Mouse (Mus musculus) midbrain, embryonic 16.5 days (tissue): ENCODE results near the gene Stap2. TPM values are rescaled to one million over a fixed set of nuclear protein-coding genes. Genes with fewer than 3 reads are reported as not detected.

Experiments
- ATAC-seq: fragments of 200-750 bp; cut with Nextera tagmentation; 2 replicates; pipeline ENCODE4 v1.8.0; 2017; ENCODE audit warnings: moderate TSS enrichment
- H3K27ac ChIP-seq: fragments of 300-500 bp; sonication (generic); 2 replicates; pipeline ENCODE4 v1.5.1; 2014; ENCODE audit warnings: mild to moderate bottlenecking, low read length, mixed read lengths
- H3K27me3 ChIP-seq: fragments of 300-500 bp; sonication (generic); 2 replicates; pipeline ENCODE4 v1.6.1; 2014; ENCODE audit warnings: low read depth, low read length, mixed read lengths; ENCODE audit not compliant: control insufficient read depth, insufficient read depth
- H3K36me3 ChIP-seq: fragments of 300-500 bp; sonication (generic); 2 replicates; pipeline ENCODE4 v1.6.1; 2014; ENCODE audit warnings: mild to moderate bottlenecking, low read length, moderate library complexity, mixed read lengths; ENCODE audit not compliant: control insufficient read depth, insufficient read depth
- H3K4me1 ChIP-seq: fragments of 300-500 bp; sonication (generic); 2 replicates; pipeline ENCODE4 v1.6.1; 2014; ENCODE audit warnings: mild to moderate bottlenecking, low read length, mixed read lengths; ENCODE audit not compliant: control insufficient read depth, insufficient read depth
- H3K4me2 ChIP-seq: fragments of 300-500 bp; sonication (generic); 2 replicates; pipeline ENCODE4 v1.6.1; 2014; ENCODE audit warnings: mild to moderate bottlenecking, low read length, mixed read lengths
- H3K4me3 ChIP-seq: fragments of 300-500 bp; sonication (generic); 2 replicates; pipeline ENCODE4 v1.5.1; 2014; ENCODE audit warnings: low read depth, mild to moderate bottlenecking, low read length, moderate library complexity, mixed read lengths
- H3K9ac ChIP-seq: fragments of 300-500 bp; sonication (generic); 2 replicates; pipeline ENCODE4 v1.6.1; 2014; ENCODE audit warnings: low read depth, low read length, mixed read lengths
- H3K9me3 ChIP-seq: fragments of 300-500 bp; sonication (generic); replicated peaks from 2 replicates; pipeline ENCODE4 v1.6.1; 2014; ENCODE audit warnings: mild to moderate bottlenecking, low read length, mixed read lengths; ENCODE audit not compliant: control insufficient read depth, poor library complexity, severe bottlenecking
- WGBS: fragments of 180-500 bp; shearing (Covaris S2); extraction: QIAGEN DNeasy Blood & Tissue Kit; methylation state at CpG from one replicate; pipeline ENCODE4 v1.1.7; 2014; 5-methylcytosine and 5-hydroxymethylcytosine counted together
- polyA plus RNA-seq: library from polyadenylated mRNA; unstranded; fragments of >200 nt; fragmentation: Nextera tagmentation; extraction: Ambion mirVana; gene quantifications from 2 replicates; pipeline ENCODE4 v1.2.1, GENCODE M21; 2015

The Stap2 gene
- polyA plus RNA-seq, 1 experiment from 2014 or later, result 7.6 TPM

GRCm38 (mm10) chr17:56036176-56036900 lies 31.0 kb upstream of the Stap2 start, which contains the start of gene Sh3gl1:
Sh3gl1 (minus strand) TSS chr17:56036635.
- H3K27ac ChIP-seq, result peak within 1 kb of the TSS; percentile 92
- peak within 1 kb of the TSS; percentile 70 for H3K4me2 ChIP-seq
- ATAC-seq, result peak; percentile 91
- WGBS, result under 1% methylated on average over 74 of the region's 74 CpGs
- H3K4me3 ChIP-seq, result peak within 1 kb of the TSS; percentile 87
- H3K9ac ChIP-seq, result peak within 1 kb of the TSS; percentile 92
- H3K4me1 ChIP-seq, result peaks cover 18% of the 10 kb centered on the region
- no peaks in the 10 kb centered on the region for H3K27me3 ChIP-seq
- H3K9me3 ChIP-seq, result no peaks in the 10 kb centered on the region
- H3K36me3 ChIP-seq, result peaks cover 6% of the 10 kb centered on the region; the same call in 1 of the 2 replicates

DNA sequence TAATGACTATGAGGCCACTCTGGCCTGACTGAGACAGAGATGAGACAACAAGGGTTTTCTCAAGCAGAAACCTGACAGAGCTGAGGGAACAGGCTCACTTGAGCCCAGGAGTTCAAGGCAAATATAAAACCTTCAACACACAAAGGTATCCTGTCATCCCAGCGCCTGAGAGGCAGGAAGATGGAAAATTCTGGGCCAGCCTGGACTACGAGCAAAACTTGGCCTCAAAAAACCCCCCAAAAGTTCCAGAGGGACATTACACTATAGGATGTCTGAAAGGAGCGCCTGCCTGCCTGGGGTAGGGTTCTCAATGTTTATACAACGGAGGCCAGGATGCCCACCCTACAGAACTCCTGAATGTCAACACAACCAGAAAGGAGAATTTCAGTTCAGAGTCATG lies 29.8 kb upstream of the Stap2 start:
- Histone ChIP-seq H3K4me1 (peaks cover 13% of the 10 kb centered on the region), H3K4me2 (peak overlapping the region; percentile 70), H3K9me3 (no peaks in the 10 kb centered on the region), H3K27me3 (no peaks in the 10 kb centered on the region), H3K27ac (no peak overlapping the region), H3K36me3 (peaks cover 6% of the 10 kb centered on the region; the same call in 1 of the 2 replicates), H3K9ac (peak overlapping the region; percentile 92; the same call in 1 of the 2 replicates), H3K4me3 (peak overlapping the region; percentile 87)
- 86% methylated on average over 4 of the region's 4 CpGs for WGBS
- no peak for ATAC-seq

GRCm38 (mm10) chr17:56034726-56035100 lies 29.3 kb upstream of the Stap2 start:
- no peak overlapping the region for H3K9ac ChIP-seq
- H3K27ac ChIP-seq, result no peak overlapping the region
- no peak overlapping the region for H3K4me2 ChIP-seq
- peaks cover 6% of the 10 kb centered on the region; the same call in 1 of the 2 replicates for H3K36me3 ChIP-seq
- no peak overlapping the region for H3K4me3 ChIP-seq
- H3K27me3 ChIP-seq, result no peaks in the 10 kb centered on the region
- no peaks in the 10 kb centered on the region for H3K9me3 ChIP-seq
- WGBS, result 96% methylated on average over 6 of the region's 6 CpGs
- no peak for ATAC-seq
- peaks cover 13% of the 10 kb centered on the region for H3K4me1 ChIP-seq

DNA sequence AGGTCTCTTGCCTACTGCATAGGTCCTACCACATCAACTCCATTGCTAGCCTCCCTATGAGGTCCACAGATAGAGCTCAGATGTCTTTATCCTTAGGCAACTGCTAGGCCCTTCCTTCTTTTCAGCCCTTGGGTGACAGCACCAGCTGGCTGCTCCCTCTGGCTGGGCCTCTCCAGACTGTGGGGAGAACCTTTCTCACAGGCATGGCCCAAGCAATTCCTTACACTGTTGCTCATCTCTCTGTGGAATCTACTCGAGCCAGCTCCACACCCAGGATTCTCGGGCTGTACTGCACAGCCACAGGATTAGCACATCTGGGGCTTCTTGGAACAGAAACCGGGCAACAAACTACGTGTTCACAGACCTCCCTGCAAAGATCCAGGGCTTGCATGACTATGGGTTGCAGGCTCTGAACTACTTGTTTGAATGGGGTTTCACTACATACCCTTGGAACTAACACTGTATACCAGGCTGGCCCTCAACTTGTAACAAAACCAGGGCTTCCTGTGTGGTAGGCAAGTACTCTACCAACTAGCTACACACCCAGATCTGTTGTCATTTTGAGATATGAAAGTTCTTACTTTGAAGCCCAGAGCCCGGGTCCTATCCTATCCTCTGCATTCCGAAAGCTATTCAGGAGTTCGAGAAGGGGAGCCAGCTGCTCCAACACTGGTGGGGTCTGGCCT lies 28.8 kb upstream of the Stap2 start:
- H3K4me2 ChIP-seq, result no peak overlapping the region
- H3K9me3 ChIP-seq, result no peaks in the 10 kb centered on the region
- ATAC-seq, result no peak
- no peak overlapping the region for H3K4me3 ChIP-seq
- H3K27me3 ChIP-seq, result no peaks in the 10 kb centered on the region
- H3K36me3 ChIP-seq, result peaks cover 6% of the 10 kb centered on the region; the same call in 1 of the 2 replicates
- H3K4me1 ChIP-seq, result peaks cover 13% of the 10 kb centered on the region
- H3K27ac ChIP-seq, result no peak overlapping the region
- no peak overlapping the region for H3K9ac ChIP-seq
- 92% methylated on average over 7 of the region's 7 CpGs for whole genome bisulfite sequencing

DNA sequence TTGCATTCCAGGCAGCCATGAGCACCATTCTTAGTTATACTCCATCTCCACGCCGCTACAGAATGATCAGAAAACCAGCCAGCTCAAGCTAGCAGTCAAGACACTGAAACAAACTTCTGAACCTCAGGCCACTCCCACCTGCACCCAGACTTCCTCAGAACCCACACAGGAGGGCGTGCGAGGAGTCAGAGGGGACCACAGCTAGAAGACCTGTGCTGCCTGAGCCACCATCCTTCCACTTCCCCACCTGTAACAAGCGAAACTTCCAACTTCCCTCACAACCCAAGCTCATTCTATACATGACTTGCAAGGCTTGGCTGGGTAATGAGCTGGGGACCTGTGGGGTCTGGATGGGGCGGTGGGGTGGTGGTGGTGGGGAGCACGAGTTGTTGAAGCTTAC lies 27.4 kb upstream of the Stap2 start:
- peaks cover 6% of the 10 kb centered on the region; the same call in 1 of the 2 replicates for H3K36me3 ChIP-seq
- no peak for ATAC-seq
- 78% methylated on average over 7 of the region's 7 CpGs for WGBS
- H3K4me3 ChIP-seq, result no peak overlapping the region
- no peak overlapping the region for H3K27ac ChIP-seq
- H3K4me1 ChIP-seq, result peaks cover 13% of the 10 kb centered on the region
- H3K9me3 ChIP-seq, result no peaks in the 10 kb centered on the region
- H3K9ac ChIP-seq, result no peak overlapping the region
- no peak overlapping the region for H3K4me2 ChIP-seq
- H3K27me3 ChIP-seq, result no peaks in the 10 kb centered on the region

- Histone ChIP-seq H3K4me1 (peaks cover 13% of the 10 kb centered on the region), H3K27me3 (no peaks in the 10 kb centered on the region), H3K27ac (no peak overlapping the region), H3K9me3 (no peaks in the 10 kb centered on the region), H3K9ac (no peak overlapping the region), H3K4me3 (no peak overlapping the region), H3K4me2 (no peak overlapping the region), H3K36me3 (peaks cover 6% of the 10 kb centered on the region; the same call in 1 of the 2 replicates)
- no peak for ATAC-seq
- WGBS, result 76% methylated on average over 6 of the region's 6 CpGs
These were observed 26.8 kb upstream of the Stap2 start for GRCm38 (mm10) chr17:56032127-56032733.

- Histone ChIP-seq H3K27ac (no peak overlapping the region), H3K36me3 (peaks cover 6% of the 10 kb centered on the region; the same call in 1 of the 2 replicates), H3K4me2 (no peak overlapping the region), H3K9me3 (no peaks in the 10 kb centered on the region), H3K27me3 (no peaks in the 10 kb centered on the region), H3K4me1 (peaks cover 13% of the 10 kb centered on the region), H3K9ac (no peak overlapping the region), H3K4me3 (no peak overlapping the region)
- WGBS, result 94% methylated on average over 7 of the region's 7 CpGs
- ATAC-seq, result no peak
These were observed 26.0 kb upstream of the Stap2 start for GRCm38 (mm10) chr17:56031431-56031830.

- ATAC-seq, result no peak
- no peak overlapping the region for H3K9ac ChIP-seq
- H3K4me3 ChIP-seq, result no peak overlapping the region
- peaks cover 6% of the 10 kb centered on the region; the same call in 1 of the 2 replicates for H3K36me3 ChIP-seq
- 79% methylated on average over 5 of the region's 5 CpGs for WGBS
- H3K9me3 ChIP-seq, result no peaks in the 10 kb centered on the region
- H3K27ac ChIP-seq, result no peak overlapping the region
- no peaks in the 10 kb centered on the region for H3K27me3 ChIP-seq
- H3K4me1 ChIP-seq, result peaks cover 12% of the 10 kb centered on the region
- no peak overlapping the region for H3K4me2 ChIP-seq
These were observed 25.5 kb upstream of the Stap2 start for GRCm38 (mm10) chr17:56030919-56031318.
